Mouse (Mus musculus) layer of hippocampus, adult 2 months (tissue): ENCODE results near the gene Fbxo24. TPM values are rescaled to one million over a fixed set of nuclear protein-coding genes. Genes with fewer than 3 reads are reported as not detected.
A peak's percentile ranks its signal among the peaks of the same experiment; 100 is the strongest.

Experiments used
- DNase-seq, 2 experiments: peaks; one replicate each; pipeline ENCODE4 v3.0.0; 2022; ENCODE audit warnings: low spot score in 2 of 2
- H3K27ac ChIP-seq: fragments of 200-600 bp; 2 replicates; pipeline ENCODE4 v1.8.1; 2022
- H3K4me3 ChIP-seq: fragments of 200-600 bp; 2 replicates; pipeline ENCODE4 v1.8.1; 2022; ENCODE audit warnings: mild to moderate bottlenecking
- CTCF ChIP-seq: fragments of 200-600 bp; conservative IDR thresholded peaks from 2 replicates; pipeline ENCODE4 v1.8.1; 2022; ENCODE audit warnings: antibody characterized with exemption, mild to moderate bottlenecking, moderate library complexity
- total RNA-seq, 2 experiments: library from RNA; stranded (reverse); gene quantifications; 2 replicates each; pipeline ENCODE4 v1.2.3; 2021

Gene Fbxo24
- total RNA-seq, 2 experiments from 2014 or later: 0.56 TPM; not detected in 1

GRCm38 (mm10) chr5:137609292-137609691 is 19.5 kb downstream of the Fbxo24 start:
- TF ChIP-seq CTCF: no peak
- DNase-seq: no peak
- H3K27ac ChIP-seq: no peak overlapping the region
- H3K4me3 ChIP-seq: no peak overlapping the region

- Histone ChIP-seq H3K27ac (no peak overlapping the region), H3K4me3 (no peak overlapping the region)
- DNase-seq: no peak
- no peak for TF ChIP-seq CTCF
Observed at GRCm38 (mm10) chr5:137608654-137609190, 20.1 kb downstream of the Fbxo24 start.

DNA sequence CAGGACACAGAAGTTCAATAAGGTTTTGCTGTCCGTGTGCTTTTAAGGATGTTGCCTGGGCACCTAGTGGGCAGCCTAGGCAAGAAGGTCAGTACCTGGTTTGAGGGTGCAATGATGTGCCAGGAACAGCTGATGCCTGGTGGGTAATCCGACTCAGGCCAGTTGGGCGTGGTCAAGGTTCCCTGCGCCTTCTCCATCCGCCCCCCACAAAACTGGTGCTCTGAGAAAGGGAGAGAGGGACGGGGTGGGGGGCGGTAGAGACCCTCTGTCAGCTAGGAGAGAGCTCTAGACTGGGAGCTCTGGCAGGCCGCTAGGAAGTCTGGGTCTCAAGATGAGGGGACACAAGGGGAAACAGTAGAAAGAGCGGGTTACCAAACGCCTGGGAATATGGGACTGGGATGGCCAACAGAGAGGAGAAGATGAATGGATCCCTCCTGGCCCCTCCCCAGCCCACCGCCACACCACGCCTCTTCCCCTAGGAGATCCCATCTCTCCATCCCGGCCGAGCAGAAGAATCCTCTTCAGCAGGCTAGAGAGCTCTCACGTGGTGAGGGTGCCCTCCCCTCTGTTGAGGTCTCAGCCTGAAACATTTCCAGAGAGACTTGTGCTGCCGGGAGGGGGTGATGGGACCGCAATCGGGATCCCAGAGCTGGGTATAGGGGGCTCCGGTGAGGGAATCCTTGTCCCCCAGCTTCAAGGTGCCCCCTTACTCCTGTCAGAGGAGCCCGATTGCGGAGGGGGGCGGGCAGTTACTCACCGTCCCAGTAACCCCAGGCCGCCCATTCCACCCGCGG is 20.7 kb downstream of the Fbxo24 start:
- no peak for DNase-seq
- Histone ChIP-seq H3K27ac (no peak overlapping the region), H3K4me3 (no peak overlapping the region)
- no peak for TF ChIP-seq CTCF

DNA sequence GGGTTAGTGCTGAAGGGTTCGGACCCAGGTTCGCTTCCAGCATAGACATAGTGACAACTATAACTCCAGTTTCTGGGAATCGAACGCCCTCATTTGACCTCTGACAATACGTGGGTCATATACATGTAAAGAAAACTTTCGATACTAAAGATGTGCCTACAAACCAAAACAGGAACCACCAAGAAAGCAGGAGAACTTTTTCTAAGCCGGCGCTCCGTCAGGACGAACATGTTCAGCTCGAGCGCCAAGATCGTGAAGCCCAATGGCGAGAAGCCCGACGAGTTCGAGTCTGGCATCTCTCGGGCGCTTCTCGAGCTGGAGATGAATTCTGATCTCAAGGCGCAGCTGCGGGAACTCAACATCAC is 27.5 kb downstream of the Fbxo24 start:
- peak overlapping the region; percentile 95; the same call in 1 of the 2 replicates for H3K27ac ChIP-seq
- no peak for DNase-seq
- peak overlapping the region; percentile 96 for H3K4me3 ChIP-seq
- no peak for TF ChIP-seq CTCF

DNA sequence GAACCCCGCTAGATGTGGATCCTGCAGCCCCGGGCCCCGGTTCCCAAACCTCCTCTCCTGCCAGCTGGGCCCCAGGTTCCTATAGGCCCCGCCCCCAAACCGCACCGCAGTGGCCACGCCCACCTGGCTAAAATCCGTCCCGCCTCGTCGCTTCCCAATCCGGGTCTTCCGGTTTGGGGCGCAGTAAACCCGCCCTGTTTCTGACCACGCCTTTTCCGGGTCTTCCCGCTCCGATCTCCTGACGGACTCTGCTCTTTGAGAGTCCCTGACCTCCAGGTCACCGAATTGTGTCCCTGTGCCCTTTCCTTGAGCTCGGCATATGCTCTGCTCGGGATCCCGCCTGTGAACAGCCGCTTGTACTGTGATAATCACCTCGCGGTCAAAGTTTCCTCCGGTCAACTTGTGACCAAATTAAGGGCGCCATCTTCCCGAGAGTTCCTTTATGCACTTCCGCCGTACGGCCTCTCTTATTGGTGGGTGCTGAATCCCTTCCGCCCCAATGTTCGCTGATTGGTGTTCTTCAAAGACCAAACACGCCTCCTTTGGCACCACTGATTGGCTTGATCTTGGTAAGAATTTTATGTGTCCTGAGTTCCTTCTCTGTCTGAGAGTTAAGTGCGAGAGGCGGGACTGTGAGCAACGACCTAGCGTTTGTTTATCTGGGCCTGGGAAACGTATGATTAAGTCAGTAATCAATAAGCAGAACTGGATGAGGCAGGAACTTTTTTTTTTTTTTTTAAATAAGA is 28.0 kb downstream of the Fbxo24 start, which contains the start of gene Mospd3:
Gene Mospd3 (minus strand): TSS at position 440 of the 746 bp plus-strand sequence.
- Histone ChIP-seq H3K27ac (peak within 1 kb of the TSS; percentile 95), H3K4me3 (peak within 1 kb of the TSS; percentile 96)
- DNase-seq: peak; percentile 95
- TF ChIP-seq CTCF: no peak

DNA sequence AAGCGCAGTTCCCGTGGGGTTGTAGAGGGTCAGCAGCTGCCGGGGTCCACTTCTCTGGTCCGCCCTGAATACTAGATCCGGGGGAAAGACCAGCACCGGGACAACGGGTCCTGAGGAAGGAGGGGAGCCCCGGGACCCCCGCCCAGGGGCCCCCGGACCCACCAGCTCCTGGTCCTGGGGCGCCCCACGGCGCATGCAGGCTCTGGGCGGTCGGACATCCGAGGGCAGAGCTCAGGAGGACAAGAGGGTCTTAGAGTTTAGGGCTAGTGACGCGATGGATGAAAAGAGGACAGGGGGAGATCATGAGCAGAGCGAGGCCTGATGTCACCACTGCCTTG is 28.6 kb downstream of the Fbxo24 start:
- H3K27ac ChIP-seq: peak overlapping the region; percentile 95
- TF ChIP-seq CTCF: no peak; the same call in 1 of the 2 replicates
- DNase-seq: peak in 1 of 2 experiments; percentile 23
- H3K4me3 ChIP-seq: peak overlapping the region; percentile 96

GRCm38 (mm10) chr5:137599600-137599999 is 29.2 kb downstream of the Fbxo24 start:
- peak overlapping the region; percentile 96 for H3K4me3 ChIP-seq
- TF ChIP-seq CTCF: no peak
- H3K27ac ChIP-seq: 0 out of 2 replicates have a peak overlapping the region, but pooled peaks have one; percentile 95
- DNase-seq: no peak

DNA sequence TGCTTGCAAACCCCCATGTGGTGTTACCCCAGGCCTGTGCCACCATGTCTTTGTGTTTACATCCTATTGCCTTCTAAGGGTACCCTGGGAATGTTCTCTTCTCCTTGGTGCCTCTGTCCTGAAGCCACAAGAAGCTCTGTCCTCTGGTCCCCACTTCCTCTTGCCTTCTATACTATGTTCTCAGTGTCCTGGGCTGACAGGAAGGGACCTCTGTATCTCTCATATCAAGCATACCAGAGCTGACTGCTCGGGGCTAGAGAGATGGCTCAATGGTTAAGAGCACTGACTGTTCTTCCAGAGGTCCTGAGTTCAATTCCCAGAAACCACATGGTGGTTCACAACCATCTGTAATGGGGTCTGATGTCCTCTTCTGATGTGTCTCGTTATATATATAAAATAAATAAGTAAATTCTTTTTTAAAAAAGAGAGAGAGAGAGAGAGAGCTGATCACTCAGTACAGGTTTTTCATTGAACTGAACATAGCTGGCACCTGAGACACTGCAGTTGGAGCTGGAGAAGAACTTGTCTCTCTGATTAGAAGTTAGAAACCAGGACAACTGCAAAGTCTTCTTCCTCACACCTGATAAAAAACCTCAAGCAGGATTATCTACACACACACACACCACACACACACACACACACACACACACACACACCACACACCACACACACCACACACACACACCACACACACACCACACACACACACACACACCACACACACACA is 30.5 kb downstream of the Fbxo24 start:
- no peak overlapping the region for H3K4me3 ChIP-seq
- no peak for DNase-seq
- TF ChIP-seq CTCF: no peak
- no peak overlapping the region for H3K27ac ChIP-seq

- H3K4me3 ChIP-seq: no peak overlapping the region
- DNase-seq: no peak
- H3K27ac ChIP-seq: no peak overlapping the region
- TF ChIP-seq CTCF: no peak
Observed at GRCm38 (mm10) chr5:137597625-137598024, 31.2 kb downstream of the Fbxo24 start.

GRCm38 (mm10) chr5:137596601-137597261 is 32.1 kb downstream of the Fbxo24 start:
- DNase-seq: no peak
- no peak overlapping the region for H3K27ac ChIP-seq
- no peak for TF ChIP-seq CTCF
- H3K4me3 ChIP-seq: no peak overlapping the region

- no peak overlapping the region for H3K27ac ChIP-seq
- H3K4me3 ChIP-seq: no peak overlapping the region
- no peak for TF ChIP-seq CTCF
Observed at GRCm38 (mm10) chr5:137595921-137596320, 32.9 kb downstream of the Fbxo24 start.

DNA sequence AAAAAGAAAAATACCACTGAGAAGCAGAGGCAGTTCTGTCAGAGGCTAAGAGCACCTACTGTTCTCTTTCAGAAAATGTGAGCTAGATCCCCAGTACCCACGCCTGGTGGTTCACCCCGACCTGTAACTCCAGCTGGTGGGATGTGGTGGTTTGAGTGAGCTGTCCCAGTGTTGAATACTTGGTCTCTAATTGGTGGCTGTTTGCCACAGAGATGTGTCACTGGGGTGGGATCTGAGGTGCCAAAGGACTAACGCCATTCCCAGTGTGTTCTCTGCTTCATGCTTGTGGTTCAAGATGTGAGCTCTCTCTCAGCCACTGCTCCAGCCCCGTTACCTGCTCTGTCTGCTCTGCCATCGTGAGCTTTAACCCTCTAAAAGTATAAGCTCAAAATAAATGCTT is 38.3 kb downstream of the Fbxo24 start:
- no peak for TF ChIP-seq CTCF
- DNase-seq: no peak
- Histone ChIP-seq H3K4me3 (no peak overlapping the region), H3K27ac (no peak overlapping the region)

More at GRCm38 (mm10) chr5:137595921-137596320, 32.9 kb downstream of the Fbxo24 start:
- DNase-seq: no peak

- Histone ChIP-seq H3K27ac (no peak overlapping the region), H3K4me3 (no peak overlapping the region)
- TF ChIP-seq CTCF: peak; percentile 85
- DNase-seq: peak; percentile 63 to 73
Observed at GRCm38 (mm10) chr5:137584976-137585375, 43.8 kb downstream of the Fbxo24 start.
